Mouse (Mus musculus): ENCODE results near the gene Eif5a.
"Not testable (repeated sequence)": the region's sequence is repeated elsewhere in the genome, so short reads cannot be mapped to it uniquely, and the experiment has no call there.

Gene Eif5a

GRCm38 (mm10) chr11:69920266-69921031 lies 1.3 kb downstream of the Eif5a start:
- peak; percentile 69 for DNase-seq

- DNase-seq: peak; percentile 90
Measured at GRCm38 (mm10) chr11:69919661-69920265, 2.0 kb downstream of the Eif5a start.

GRCm38 (mm10) chr11:69919053-69919452 lies 2.7 kb downstream of the Eif5a start:
- no peak for DNase-seq

GRCm38 (mm10) chr11:69918118-69918517 lies 3.6 kb downstream of the Eif5a start:
- no peak for DNase-seq

GRCm38 (mm10) chr11:69917379-69917948 lies 4.3 kb downstream of the Eif5a start:
- DNase-seq: no peak

GRCm38 (mm10) chr11:69916652-69917378 lies 4.9 kb downstream of the Eif5a start:
- DNase-seq: not testable (repeated sequence)

- no peak for DNase-seq
Measured at GRCm38 (mm10) chr11:69915667-69916627, 5.8 kb downstream of the Eif5a start.

GRCm38 (mm10) chr11:69914917-69915430 lies 6.8 kb downstream of the Eif5a start:
- DNase-seq: no peak

GRCm38 (mm10) chr11:69914372-69914764 lies 7.4 kb downstream of the Eif5a start:
- no peak for DNase-seq

GRCm38 (mm10) chr11:69913554-69914371 lies 8.0 kb downstream of the Eif5a start, which contains the start of gene Gps2:
Gene Gps2, plus strand, starts transcription at chr11:69913888.
- peak; percentile 93 for DNase-seq

- no peak for DNase-seq
Measured at GRCm38 (mm10) chr11:69912716-69913530, 8.8 kb downstream of the Eif5a start.

- DNase-seq: no peak
Measured at GRCm38 (mm10) chr11:69911701-69912100, 10.1 kb downstream of the Eif5a start.

- peak; percentile 87 for DNase-seq
Measured at GRCm38 (mm10) chr11:69910781-69911560, 10.8 kb downstream of the Eif5a start.

GRCm38 (mm10) chr11:69910177-69910576 lies 11.6 kb downstream of the Eif5a start:
- DNase-seq: no peak

- no peak for DNase-seq
Measured at GRCm38 (mm10) chr11:69909174-69909573, 12.6 kb downstream of the Eif5a start.

GRCm38 (mm10) chr11:69908645-69909044 lies 13.1 kb downstream of the Eif5a start:
- DNase-seq: peak; percentile 98

GRCm38 (mm10) chr11:69904311-69904710 lies 17.4 kb downstream of the Eif5a start:
- no peak for DNase-seq

GRCm38 (mm10) chr11:69902972-69903371 lies 18.8 kb downstream of the Eif5a start:
- DNase-seq: peak; percentile 11

- DNase-seq: no peak
Measured at GRCm38 (mm10) chr11:69901993-69902392, 19.8 kb downstream of the Eif5a start.

Measured in kidney, adult 9 months (tissue).